Mouse (Mus musculus) heart, postnatal 0 days (tissue): Measurements from ENCODE around the gene Tldc1.

ENCODE experiments used
- CTCF ChIP-seq: IDR thresholded peaks from 2 replicates; pipeline ENCODE4 v1.5.1; 2016; ENCODE audit warnings: antibody characterized with exemption, control low read depth, low read depth
- EP300 ChIP-seq: IDR thresholded peaks from 2 replicates; pipeline ENCODE4 v1.6.1; 2016; ENCODE audit warnings: antibody characterized with exemption, low read depth

DNA sequence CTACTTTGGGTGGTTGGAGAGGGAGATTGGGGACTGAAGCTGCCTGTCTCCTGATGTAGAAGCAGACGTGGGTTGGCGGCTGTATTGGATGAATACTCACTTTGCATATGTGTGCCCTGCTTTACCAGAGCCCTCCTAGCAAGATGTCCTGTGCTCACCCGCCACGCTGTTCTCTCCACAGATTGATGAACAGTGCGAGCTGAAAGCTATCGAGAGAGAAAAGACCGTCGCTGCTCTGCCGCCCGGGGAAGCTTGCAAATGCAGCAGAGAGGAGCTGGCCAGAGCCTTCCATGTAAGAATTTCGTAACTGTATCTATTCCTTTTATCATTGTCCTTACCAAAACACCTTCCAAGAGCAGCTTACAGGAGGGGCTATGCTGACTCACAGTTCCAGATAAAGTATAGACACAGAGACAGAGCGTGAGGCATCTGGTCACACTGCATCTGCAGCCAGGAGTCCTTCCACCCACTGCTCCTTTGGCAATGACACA, 59.2 kb downstream of the Tldc1 start:
- no peak for TF ChIP-seq EP300
- TF ChIP-seq CTCF, result no peak
